Mouse (Mus musculus) midbrain, embryonic 11.5 days (tissue): ENCODE measurements at regions not wholly inside any gene's neighbourhood (a gene's known extent, or its start where the extent isn't known, plus 50 kb on each side); places are given as distances from the start of the nearest gene placed in this dataset.
"Not testable (repeated sequence)": the region's sequence is repeated elsewhere in the genome, so short reads cannot be mapped to it uniquely, and the experiment has no call there.

Experiments
- ATAC-seq: fragments of 200-750 bp; cut with Nextera tagmentation; 2 replicates; pipeline ENCODE4 v1.8.0; 2017; ENCODE audit warnings: moderate TSS enrichment, moderate library complexity; ENCODE audit not compliant: low FRiP score
- DNase-seq: peaks from one replicate; pipeline ENCODE4 v3.0.0; 2015; ENCODE audit warnings: low spot score; ENCODE audit errors: missing footprints
- H3K27ac ChIP-seq: fragments of 300-500 bp; sonication (generic); 2 replicates; pipeline ENCODE4 v1.5.1; 2014; ENCODE audit warnings: low read depth, low read length
- H3K27me3 ChIP-seq: fragments of 300-500 bp; sonication (generic); 2 replicates; pipeline ENCODE4 v1.6.1; 2014; ENCODE audit warnings: mild to moderate bottlenecking, low read length, moderate library complexity, mixed read lengths; ENCODE audit not compliant: control insufficient read depth, insufficient read depth
- H3K36me3 ChIP-seq: fragments of 300-500 bp; sonication (generic); 2 replicates; pipeline ENCODE4 v1.6.1; 2014; ENCODE audit warnings: mild to moderate bottlenecking, low read length, moderate library complexity, mixed read lengths; ENCODE audit not compliant: control insufficient read depth, insufficient read depth
- H3K4me1 ChIP-seq: fragments of 300-500 bp; sonication (generic); 2 replicates; pipeline ENCODE4 v1.6.1; 2014; ENCODE audit warnings: low read length; ENCODE audit not compliant: control insufficient read depth, insufficient read depth
- H3K4me2 ChIP-seq: fragments of 300-500 bp; sonication (generic); 2 replicates; pipeline ENCODE4 v1.6.1; 2014; ENCODE audit warnings: mild to moderate bottlenecking, moderate library complexity
- H3K4me3 ChIP-seq: fragments of 300-500 bp; sonication (generic); 2 replicates; pipeline ENCODE4 v1.5.1; 2014; ENCODE audit warnings: low read depth, low read length
- H3K9ac ChIP-seq: fragments of 300-500 bp; sonication (generic); 2 replicates; pipeline ENCODE4 v1.6.1; 2014; ENCODE audit warnings: low read length
- H3K9me3 ChIP-seq: fragments of 300-500 bp; sonication (generic); 2 replicates; pipeline ENCODE4 v1.6.1; 2016; ENCODE audit warnings: low read length; ENCODE audit not compliant: control insufficient read depth
- WGBS: fragments of 180-500 bp; shearing (Covaris S2); extraction: QIAGEN DNeasy Blood & Tissue Kit; methylation state at CpG from one replicate; pipeline ENCODE4 v1.1.7; 2014; 5-methylcytosine and 5-hydroxymethylcytosine counted together

- Histone ChIP-seq H3K27ac (no peak overlapping the region), H3K4me1 (no peaks in the 10 kb centered on the region), H3K4me2 (no peak overlapping the region), H3K4me3 (no peak overlapping the region), H3K36me3 (no peaks in the 10 kb centered on the region), H3K9me3 (no peaks in the 10 kb centered on the region), H3K9ac (no peak overlapping the region), H3K27me3 (no peaks in the 10 kb centered on the region)
- 33% methylated on average over 6 of the region's 6 CpGs for WGBS
- ATAC-seq: no peak
- peak; percentile 88 for DNase-seq
Measured at GRCm38 (mm10) chrX:50675356-50675755, 165.5 kb upstream of the Stk26 start.

GRCm38 (mm10) chrX:50657835-50658565, 182.8 kb upstream of the Stk26 start:
- peak; percentile 90 for ATAC-seq

GRCm38 (mm10) chrX:50657180-50657834, 183.5 kb upstream of the Stk26 start:
- Histone ChIP-seq H3K9ac (no peak overlapping the region), H3K36me3 (no peaks in the 10 kb centered on the region), H3K4me1 (no peaks in the 10 kb centered on the region), H3K4me3 (no peak overlapping the region), H3K9me3 (no peaks in the 10 kb centered on the region), H3K27ac (no peak overlapping the region), H3K4me2 (no peak overlapping the region), H3K27me3 (no peaks in the 10 kb centered on the region)
- ATAC-seq (0 out of 2 replicates have a peak, but pooled peaks have one; percentile 22), DNase-seq (no peak)
- 79% methylated on average over 6 of the region's 6 CpGs for WGBS

More at GRCm38 (mm10) chrX:50657835-50658565, 182.8 kb upstream of the Stk26 start:
- Histone ChIP-seq H3K4me3 (no peak overlapping the region), H3K4me2 (no peak overlapping the region), H3K9me3 (no peaks in the 10 kb centered on the region), H3K27ac (no peak overlapping the region), H3K27me3 (no peaks in the 10 kb centered on the region), H3K4me1 (no peaks in the 10 kb centered on the region), H3K36me3 (no peaks in the 10 kb centered on the region), H3K9ac (no peak overlapping the region)
- peak; percentile 96 for DNase-seq
- WGBS: 38% methylated on average over 9 of the region's 9 CpGs

GRCm38 (mm10) chrX:50655380-50655779, 185.5 kb upstream of the Stk26 start:
- H3K4me2 ChIP-seq, H3K9me3 ChIP-seq, H3K9ac ChIP-seq, DNase-seq, H3K36me3 ChIP-seq, H3K4me3 ChIP-seq, ATAC-seq, H3K27ac ChIP-seq, H3K27me3 ChIP-seq, H3K4me1 ChIP-seq: not testable (repeated sequence)
- WGBS: 82% methylated on average over 1 of the region's 1 CpGs

GRCm38 (mm10) chrX:50641347-50641746, 199.5 kb upstream of the Stk26 start:
- no peaks in the 10 kb centered on the region for H3K4me1 ChIP-seq
- H3K27me3 ChIP-seq: no peaks in the 10 kb centered on the region
- DNase-seq (no peak), ATAC-seq (no peak)
- H3K4me3 ChIP-seq: no peak overlapping the region
- no peaks in the 10 kb centered on the region for H3K9me3 ChIP-seq
- no peak overlapping the region for H3K27ac ChIP-seq
- 70% methylated on average over 4 of the region's 4 CpGs for WGBS
- H3K4me2 ChIP-seq: no peak overlapping the region
- H3K36me3 ChIP-seq: no peaks in the 10 kb centered on the region
- H3K9ac ChIP-seq: no peak overlapping the region

- peak; percentile 41 for ATAC-seq
- peak overlapping the region; percentile 47; the same call in 1 of the 2 replicates for H3K4me2 ChIP-seq
Measured at GRCm38 (mm10) chrX:50635634-50636033, 205.2 kb upstream of the Stk26 start.

GRCm38 (mm10) chrX:50634842-50635615, 205.8 kb upstream of the Stk26 start:
- Histone ChIP-seq H3K4me1 (no peaks in the 10 kb centered on the region), H3K27me3 (no peaks in the 10 kb centered on the region), H3K4me3 (peak overlapping the region; percentile 44), H3K9me3 (no peaks in the 10 kb centered on the region), H3K4me2 (peak overlapping the region; percentile 47), H3K36me3 (no peaks in the 10 kb centered on the region), H3K27ac (no peak overlapping the region), H3K9ac (peak overlapping the region; percentile 53)
- ATAC-seq (peak; percentile 100), DNase-seq (peak; percentile 94)
- 17% methylated on average over 26 of the region's 30 CpGs for WGBS

More at GRCm38 (mm10) chrX:50635634-50636033, 205.2 kb upstream of the Stk26 start:
- Histone ChIP-seq H3K4me1 (no peaks in the 10 kb centered on the region), H3K27me3 (no peaks in the 10 kb centered on the region), H3K9ac (peak overlapping the region; percentile 42; the same call in 1 of the 2 replicates), H3K9me3 (no peaks in the 10 kb centered on the region), H3K4me3 (peak overlapping the region; percentile 44; the same call in 1 of the 2 replicates), H3K36me3 (no peaks in the 10 kb centered on the region), H3K27ac (no peak overlapping the region)
- peak; percentile 92 for DNase-seq
- WGBS: 36% methylated on average over 6 of the region's 6 CpGs

- Histone ChIP-seq H3K27ac (no peak overlapping the region), H3K4me1 (no peaks in the 10 kb centered on the region), H3K36me3 (no peaks in the 10 kb centered on the region), H3K4me3 (no peak overlapping the region), H3K9me3 (no peaks in the 10 kb centered on the region), H3K27me3 (no peaks in the 10 kb centered on the region), H3K9ac (no peak overlapping the region), H3K4me2 (no peak overlapping the region)
- no peak for ATAC-seq
- WGBS: 24% methylated on average over 6 of the region's 6 CpGs
- no peak for DNase-seq
Measured at GRCm38 (mm10) chrX:50632536-50632935, 204.2 kb upstream of the Olfr1324 start.

GRCm38 (mm10) chrX:50625336-50625735, 197.0 kb upstream of the Olfr1324 start:
- 90% methylated on average over 6 of the region's 6 CpGs for WGBS
- no peaks in the 10 kb centered on the region for H3K27me3 ChIP-seq
- no peak overlapping the region for H3K27ac ChIP-seq
- H3K9me3 ChIP-seq: no peaks in the 10 kb centered on the region
- H3K9ac ChIP-seq: no peak overlapping the region
- ATAC-seq: no peak
- H3K4me3 ChIP-seq: no peak overlapping the region
- H3K4me1 ChIP-seq: no peaks in the 10 kb centered on the region
- H3K36me3 ChIP-seq: no peaks in the 10 kb centered on the region
- no peak overlapping the region for H3K4me2 ChIP-seq
- DNase-seq: no peak
